Mouse (Mus musculus) MEL (cell line): ENCODE data around the gene Snd1. TPM values are rescaled to one million over a fixed set of nuclear protein-coding genes. Genes with fewer than 3 reads are reported as not detected.

Experiments used
- DNase-seq: peaks from one replicate; pipeline ENCODE4 v3.0.0; 2011; ENCODE audit warnings: low read depth, low spot score
- H3K27ac ChIP-seq: 2 replicates; pipeline ENCODE4 v1.5.1; 2012; ENCODE audit warnings: low read depth, mild to moderate bottlenecking, control low read depth, low read length, moderate library complexity; ENCODE audit not compliant: control insufficient read depth
- H3K27me3 ChIP-seq, 2 experiments: fragments of 150-350 bp in 1 of 2; sonication (generic) in 1 of 2; 2 replicates each; pipeline ENCODE4 v1.6.1; 2012; ENCODE audit warnings: low read length in 2 of 2, mild to moderate bottlenecking in 2 of 2, improper control_type of control experiment in 1 of 2, moderate library complexity in 1 of 2; ENCODE audit not compliant: insufficient read depth in 2 of 2, control insufficient read depth in 1 of 2
- H3K36me3 ChIP-seq, 2 experiments: 2 replicates each; pipeline ENCODE4 v1.6.1; 2012 to 2014; ENCODE audit warnings: low read length in 2 of 2, improper control_type of control experiment in 1 of 2, inconsistent platforms in 1 of 2, mild to moderate bottlenecking in 1 of 2; ENCODE audit not compliant: insufficient read depth in 2 of 2, control insufficient read depth in 1 of 2
- H3K4me1 ChIP-seq, 2 experiments: fragments of 150-350 bp in 1 of 2; sonication (generic) in 1 of 2; 2 replicates each; pipeline ENCODE4 v1.6.1; 2012; ENCODE audit warnings: low read length in 2 of 2, improper control_type of control experiment in 1 of 2, mild to moderate bottlenecking in 1 of 2; ENCODE audit not compliant: insufficient read depth in 2 of 2, control insufficient read depth in 1 of 2
- H3K4me3 ChIP-seq, 2 experiments: fragments of 150-350 bp in 1 of 2; sonication (generic) in 1 of 2; 2 replicates each; pipeline ENCODE4 v1.5.1; 2012; ENCODE audit warnings: low read depth in 2 of 2, low read length in 2 of 2, mild to moderate bottlenecking in 2 of 2, moderate library complexity in 2 of 2, control low read depth in 1 of 2, improper control_type of control experiment in 1 of 2; ENCODE audit not compliant: control insufficient read depth in 1 of 2, insufficient read depth in 1 of 2
- H3K79me2 ChIP-seq: 2 replicates; pipeline ENCODE4 v1.6.1; 2012; ENCODE audit warnings: mild to moderate bottlenecking, low read length, moderate library complexity; ENCODE audit not compliant: control insufficient read depth, poor library complexity, insufficient read depth
- H3K9ac ChIP-seq: 2 replicates; pipeline ENCODE4 v1.6.1; 2012; ENCODE audit warnings: low read depth, mild to moderate bottlenecking, control low read depth, low read length, moderate library complexity; ENCODE audit not compliant: control insufficient read depth, poor library complexity, severe bottlenecking
- H3K9me3 ChIP-seq: fragments of 150-350 bp; sonication (generic); replicated peaks from 2 replicates; pipeline ENCODE4 v1.6.1; 2012; ENCODE audit warnings: mild to moderate bottlenecking, low read length, improper control_type of control experiment, moderate library complexity; ENCODE audit not compliant: insufficient read depth
- BHLHE40 ChIP-seq: IDR thresholded peaks from 2 replicates; pipeline ENCODE4 v1.6.1; 2012; ENCODE audit warnings: low read depth, mild to moderate bottlenecking, inconsistent platforms, low read length, improper control_type of control experiment, borderline replicate concordance
- CHD2 ChIP-seq: IDR thresholded peaks from 2 replicates; pipeline ENCODE4 v1.6.1; 2011; ENCODE audit warnings: low read length, improper control_type of control experiment
- EP300 ChIP-seq, 2 experiments: IDR thresholded peaks; 2 replicates each; pipeline ENCODE4 v1.6.1; 2011; ENCODE audit warnings: improper control_type of control experiment in 2 of 2, low read length in 2 of 2, low read depth in 1 of 2, mild to moderate bottlenecking in 1 of 2
- GATA1 ChIP-seq: IDR thresholded peaks from 2 replicates; pipeline ENCODE4 v1.6.1; 2011; ENCODE audit warnings: low read depth, low read length, improper control_type of control experiment
- KAT2A ChIP-seq: conservative IDR thresholded peaks from 2 replicates; pipeline ENCODE4 v1.6.1; 2012; ENCODE audit warnings: low read depth, low read length, improper control_type of control experiment, inconsistent platforms
- MAZ ChIP-seq: IDR thresholded peaks from 2 replicates; pipeline ENCODE4 v1.6.1; 2012; ENCODE audit warnings: low read depth, mild to moderate bottlenecking, inconsistent platforms, low read length, improper control_type of control experiment
- MEF2A ChIP-seq: IDR thresholded peaks from 2 replicates; pipeline ENCODE4 v1.6.1; 2014; ENCODE audit warnings: low read depth, mild to moderate bottlenecking, inconsistent platforms, low read length, improper control_type of control experiment; ENCODE audit not compliant: poor library complexity, insufficient replicate concordance, severe bottlenecking; ENCODE audit errors: extremely low read depth
- MXI1 ChIP-seq: IDR thresholded peaks from 2 replicates; pipeline ENCODE4 v1.6.1; 2011; ENCODE audit warnings: mild to moderate bottlenecking, low read depth, low read length, improper control_type of control experiment
- NELFE ChIP-seq: IDR thresholded peaks from 2 replicates; pipeline ENCODE4 v1.6.1; 2011; ENCODE audit warnings: low read depth, low read length, improper control_type of control experiment
- NRF1 ChIP-seq: IDR thresholded peaks from 2 replicates; pipeline ENCODE4 v1.6.1; 2014; ENCODE audit warnings: low read depth, mild to moderate bottlenecking, inconsistent platforms, low read length, improper control_type of control experiment, moderate library complexity; ENCODE audit not compliant: poor library complexity, insufficient read depth, severe bottlenecking
- POLR2AphosphoS2 ChIP-seq: IDR thresholded peaks from 2 replicates; pipeline ENCODE4 v1.6.1; 2011; ENCODE audit warnings: low read length, improper control_type of control experiment
- RAD21 ChIP-seq: IDR thresholded peaks from 2 replicates; pipeline ENCODE4 v1.6.1; 2011; ENCODE audit warnings: mild to moderate bottlenecking, low read depth, low read length, improper control_type of control experiment
- RCOR1 ChIP-seq: IDR thresholded peaks from 2 replicates; pipeline ENCODE4 v1.6.1; 2012; ENCODE audit warnings: low read depth, mild to moderate bottlenecking, inconsistent platforms, low read length, improper control_type of control experiment
- SIN3A ChIP-seq: IDR thresholded peaks from 2 replicates; pipeline ENCODE4 v1.6.1; 2012; ENCODE audit warnings: low read length, improper control_type of control experiment, inconsistent platforms
- TAL1 ChIP-seq: IDR thresholded peaks from 2 replicates; pipeline ENCODE4 v1.6.1; 2012; ENCODE audit warnings: mild to moderate bottlenecking, inconsistent platforms, low read length, moderate library complexity, mixed read lengths
- UBTF ChIP-seq: IDR thresholded peaks from 2 replicates; pipeline ENCODE4 v1.6.1; 2012; ENCODE audit warnings: low read depth, mild to moderate bottlenecking, inconsistent platforms, low read length, improper control_type of control experiment, moderate library complexity, borderline replicate concordance; ENCODE audit not compliant: insufficient read depth
- USF1 ChIP-seq: IDR thresholded peaks from 2 replicates; pipeline ENCODE4 v1.6.1; 2014; ENCODE audit warnings: low read depth, mild to moderate bottlenecking, inconsistent platforms, low read length, improper control_type of control experiment, moderate library complexity
- USF2 ChIP-seq, 2 experiments: IDR thresholded peaks; 2 replicates each; pipeline ENCODE4 v1.6.1; 2011 to 2012; ENCODE audit warnings: improper control_type of control experiment in 2 of 2, low read length in 2 of 2, borderline replicate concordance in 1 of 2, inconsistent platforms in 1 of 2, low read depth in 1 of 2, mild to moderate bottlenecking in 1 of 2; ENCODE audit not compliant: insufficient read depth in 1 of 2
- ZKSCAN1 ChIP-seq: IDR thresholded peaks from 2 replicates; pipeline ENCODE4 v1.6.1; 2012; ENCODE audit warnings: low read depth, mild to moderate bottlenecking, inconsistent platforms, low read length, improper control_type of control experiment, moderate library complexity
- ZMIZ1 ChIP-seq: IDR thresholded peaks from 2 replicates; pipeline ENCODE4 v1.6.1; 2012; ENCODE audit warnings: low read depth, mild to moderate bottlenecking, inconsistent platforms, low read length, improper control_type of control experiment, moderate library complexity
- ZNF384 ChIP-seq: IDR thresholded peaks from 2 replicates; pipeline ENCODE4 v1.6.1; 2012; ENCODE audit warnings: low read depth, mild to moderate bottlenecking, inconsistent platforms, low read length, improper control_type of control experiment
- polyA plus RNA-seq, 2 experiments: library from polyadenylated mRNA; stranded (reverse) in 1 of 2; unstranded in 1 of 2; fragments of >175 nt in 1 of 2; fragments of >200 nt in 1 of 2; gene quantifications; 2 replicates each; pipeline versions ENCODE4 v1.2.1 to v1.2.4; 2012; ENCODE audit warnings: low replicate concordance in 2 of 2, low read depth in 1 of 2; ENCODE audit not compliant: insufficient read length in 2 of 2, insufficient read depth in 1 of 2, missing spikeins in 1 of 2
- total RNA-seq: library from RNA; depleted of rRNA; stranded (reverse); fragments of 300-350 nt; gene quantifications from 2 replicates; pipeline ENCODE4 v1.2.3, GENCODE M21; 2012

Gene Snd1
- total and polyA plus RNA-seq, 3 experiments = 192 to 280 TPM; not detected in 1

DNA sequence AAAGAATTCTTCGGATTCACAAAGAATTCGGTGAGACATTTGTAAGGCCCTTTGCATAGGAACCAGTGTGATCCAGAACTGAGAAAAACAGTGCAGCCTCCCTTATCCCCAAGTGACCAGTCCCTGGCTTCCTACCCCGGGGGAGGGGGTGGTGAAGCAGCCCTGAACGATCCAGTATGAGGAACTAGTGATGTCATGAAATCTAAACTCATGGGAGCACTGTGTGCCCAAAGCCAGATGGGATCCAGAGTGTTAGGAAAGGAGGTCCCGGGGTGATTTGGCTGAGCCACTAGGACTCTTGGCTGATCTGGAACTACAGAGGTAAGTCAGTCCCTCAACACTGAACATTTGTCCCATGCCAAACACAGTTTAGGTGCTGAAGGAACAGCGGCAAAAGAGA, 420.8 kb downstream of the Snd1 start:
- no peaks in the 10 kb centered on the region for H3K27me3 ChIP-seq
- TF ChIP-seq UBTF = no peak
- no peak for TF ChIP-seq MAZ
- no peak for TF ChIP-seq ZKSCAN1
- TF ChIP-seq KAT2A = no peak
- H3K4me3 ChIP-seq = no peak overlapping the region
- H3K4me1 ChIP-seq = no peaks in the 10 kb centered on the region
- DNase-seq = no peak
- H3K9ac ChIP-seq = no peak overlapping the region
- H3K9me3 ChIP-seq = no peaks in the 10 kb centered on the region
- H3K79me2 ChIP-seq = no peaks in the 10 kb centered on the region
- H3K36me3 ChIP-seq = no peaks in the 10 kb centered on the region; a peak in 1 of 4 replicates
- no peak overlapping the region for H3K27ac ChIP-seq

DNA sequence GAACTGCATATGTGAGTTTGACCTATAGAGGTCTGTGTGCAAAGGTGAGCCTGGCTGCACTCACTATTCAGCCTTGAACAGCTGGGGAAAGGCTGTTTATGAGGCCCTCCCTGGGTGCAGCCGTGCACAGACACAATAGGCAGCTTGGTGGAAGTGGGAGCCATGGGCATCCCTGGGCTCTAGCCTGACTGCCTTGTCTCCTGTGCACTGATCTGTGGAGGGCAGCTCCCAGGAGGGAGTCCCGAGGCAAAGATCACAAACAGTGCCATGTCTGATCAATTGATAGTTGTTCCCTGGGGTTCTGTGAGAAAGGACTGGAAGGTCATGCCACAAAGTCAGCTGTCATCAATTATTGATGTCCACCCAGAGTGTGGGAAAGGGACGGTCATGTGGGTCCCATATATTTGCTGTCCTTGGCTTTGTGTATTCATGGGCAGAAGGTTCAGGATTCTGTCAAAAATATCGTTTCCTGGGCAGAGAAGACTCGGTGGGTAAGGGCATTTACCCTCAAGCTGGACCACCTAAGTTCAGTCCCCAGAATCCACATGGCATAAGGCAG, 421.9 kb downstream of the Snd1 start:
- Histone ChIP-seq H3K9me3 (no peaks in the 10 kb centered on the region), H3K27ac (no peak overlapping the region), H3K27me3 (no peaks in the 10 kb centered on the region)
- TF ChIP-seq MXI1 = no peak
- no peak for TF ChIP-seq BHLHE40
- no peak for TF ChIP-seq SIN3A
- TF ChIP-seq USF2 (IDR thresholded peaks at IDR 0.05; ENCODE audit: borderline replicate concordance in 1 of 2, insufficient read depth in 1 of 2, low read depth in 1 of 2, low read length in 2 of 2) = no peak
- TF ChIP-seq EP300 (IDR thresholded peaks at IDR 0.05; ENCODE audit: low read depth in 1 of 2, low read length in 2 of 2) = no peak
- no peak for TF ChIP-seq RAD21
- TF ChIP-seq NRF1 = no peak
- TF ChIP-seq NELFE = no peak
- no peak for TF ChIP-seq TAL1
- TF ChIP-seq CHD2 = no peak
- TF ChIP-seq UBTF = no peak
- TF ChIP-seq RCOR1 = no peak
- TF ChIP-seq ZNF384 = no peak
- no peak for TF ChIP-seq USF1
- no peak for TF ChIP-seq ZMIZ1
- TF ChIP-seq MAZ = no peak
- no peak for TF ChIP-seq MEF2A
- TF ChIP-seq GATA1 = no peak
- TF ChIP-seq POLR2AphosphoS2 = no peak
- TF ChIP-seq, all 39 proteins: peak for 0
- DNase-seq = no peak
- no peak overlapping the region for H3K4me3 ChIP-seq
- H3K4me1 ChIP-seq = no peaks in the 10 kb centered on the region
- no peak overlapping the region for H3K9ac ChIP-seq
- H3K36me3 ChIP-seq = no peaks in the 10 kb centered on the region
- H3K79me2 ChIP-seq = no peaks in the 10 kb centered on the region
